Mouse (Mus musculus) spleen, adult 2 months (tissue): Measurements from ENCODE around the gene Ccdc152.

Experiments
- CTCF ChIP-seq: fragments of 200-500 bp; IDR thresholded peaks from 2 replicates; pipeline ENCODE4 v1.5.1; 2011; ENCODE audit warnings: mild to moderate bottlenecking, inconsistent platforms; ENCODE audit not compliant: insufficient read depth, insufficient read length, insufficient replicate concordance; ENCODE audit errors: extremely low read depth
- POLR2A ChIP-seq: fragments of 200-500 bp; IDR thresholded peaks from 2 replicates; pipeline ENCODE4 v1.6.1; 2011; ENCODE audit warnings: low read depth, low read length, inconsistent platforms

DNA sequence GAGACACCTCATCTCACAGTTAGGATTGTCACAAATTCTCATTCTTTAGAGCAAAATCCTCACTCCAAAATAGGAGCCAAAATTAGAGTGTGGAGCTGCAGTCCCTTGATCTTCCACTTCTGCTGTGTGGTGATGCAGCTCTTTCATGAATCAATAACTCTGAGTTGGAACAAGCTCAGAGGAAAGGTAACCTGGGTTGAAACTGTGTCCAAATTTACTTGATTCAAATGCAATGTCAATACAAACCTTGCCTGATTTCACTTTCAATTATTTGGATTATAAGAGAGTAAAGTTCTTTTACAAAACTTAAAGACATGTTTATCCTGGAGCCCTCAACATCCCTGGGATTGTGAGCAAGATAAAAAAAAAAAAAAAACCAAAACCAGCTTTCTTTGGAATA lies 19.7 kb upstream of the Ccdc152 start:
- no peak for TF ChIP-seq POLR2A
- no peak for TF ChIP-seq CTCF
